Mouse (Mus musculus): ENCODE data around the gene Gapdhs. TPM values are rescaled to one million over a fixed set of nuclear protein-coding genes. Genes with fewer than 3 reads are reported as not detected.
"Not testable (repeated sequence)": the region's sequence is repeated elsewhere in the genome, so short reads cannot be mapped to it uniquely, and the experiment has no call there.

Gapdhs gene
- 0.68 and 1.1 TPM in 2 replicates for polyA plus RNA-seq (2015; fragmentation: Nextera tagmentation; extraction: Ambion mirVana)

DNA sequence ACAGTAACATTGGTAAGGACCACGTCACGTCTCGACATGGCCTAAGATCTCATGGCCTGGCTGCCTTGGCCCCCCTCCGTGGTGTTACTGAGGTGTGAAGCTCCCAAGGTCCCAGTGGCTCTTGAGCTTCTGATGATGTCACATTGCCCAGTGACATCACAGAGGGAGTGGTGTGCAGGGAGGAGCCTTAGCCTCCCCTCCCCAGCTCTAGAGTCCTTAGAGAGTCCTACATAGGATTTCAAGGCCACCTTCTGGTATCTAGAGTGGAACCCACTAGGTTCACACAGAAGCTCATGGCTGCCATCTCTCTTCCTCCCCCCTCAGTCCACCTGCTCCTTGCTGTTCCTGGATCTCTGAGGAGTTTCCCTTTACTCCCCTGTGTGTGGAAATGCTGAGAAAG, at the start of gene Gapdhs:
Gene Gapdhs, minus strand, starts transcription at position 65 of the 400 bp plus-strand sequence.
- no CpG with 5 or more reads among the region's 4 CpGs for WGBS
- H3K4me2 ChIP-seq (ENCODE audit: low read length); H3K9me3 ChIP-seq (ENCODE audit: control insufficient read depth, low read length); H3K4me1 ChIP-seq (replicated peaks; ENCODE audit: control insufficient read depth, insufficient read depth, low read length); H3K9ac ChIP-seq (replicated peaks; ENCODE audit: low read depth, low read length); ATAC-seq; H3K27me3 ChIP-seq (replicated peaks; ENCODE audit: control insufficient read depth, insufficient read depth, low read length); H3K4me3 ChIP-seq (replicated peaks; ENCODE audit: low read length); H3K36me3 ChIP-seq (ENCODE audit: control insufficient read depth, insufficient read depth); H3K27ac ChIP-seq (ENCODE audit: low read length): not testable (repeated sequence)

DNA sequence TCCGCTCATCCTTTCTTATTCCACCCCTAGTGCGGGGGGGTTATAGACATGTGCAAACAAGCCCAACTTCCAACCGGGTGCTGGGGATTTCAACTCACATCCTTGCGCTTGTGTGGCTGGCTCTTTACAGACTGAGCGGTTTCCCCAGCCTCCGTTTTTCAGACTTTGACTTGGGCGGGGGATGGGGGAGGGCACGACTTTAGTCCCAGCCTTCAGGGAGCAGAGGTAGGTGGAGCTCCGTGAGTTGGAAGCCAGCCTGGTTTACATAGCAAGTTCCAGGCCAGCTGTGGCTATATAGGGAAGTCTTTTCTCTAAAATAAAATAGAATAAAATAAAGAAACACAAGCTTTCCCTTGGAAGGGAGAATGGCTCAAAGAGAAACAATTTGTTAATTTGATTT, 48.4 kb upstream of the Gapdhs start:
- Histone ChIP-seq H3K4me1 (replicated peaks; ENCODE audit: control insufficient read depth, insufficient read depth, low read length) (no peaks in the 10 kb centered on the region), H3K9me3 (ENCODE audit: control insufficient read depth, low read length) (no peaks in the 10 kb centered on the region), H3K4me3 (replicated peaks; ENCODE audit: low read length) (no peak overlapping the region), H3K36me3 (ENCODE audit: control insufficient read depth, insufficient read depth) (no peaks in the 10 kb centered on the region), H3K9ac (replicated peaks; ENCODE audit: low read depth, low read length) (no peak overlapping the region), H3K4me2 (ENCODE audit: low read length) (no peak overlapping the region), H3K27ac (ENCODE audit: low read length) (no peak overlapping the region), H3K27me3 (replicated peaks; ENCODE audit: control insufficient read depth, insufficient read depth, low read length) (peaks cover 3% of the 10 kb centered on the region; the same call in 1 of the 2 replicates)
- no peak for ATAC-seq
- 32% methylated on average over 9 of the region's 9 CpGs for WGBS

- no peak overlapping the region for H3K9ac ChIP-seq (replicated peaks; ENCODE audit: low read depth, low read length)
- H3K9me3 ChIP-seq (ENCODE audit: control insufficient read depth, low read length) = no peaks in the 10 kb centered on the region
- H3K27ac ChIP-seq (ENCODE audit: low read length) = no peak overlapping the region
- no peak for ATAC-seq
- H3K36me3 ChIP-seq (ENCODE audit: control insufficient read depth, insufficient read depth) = no peaks in the 10 kb centered on the region
- H3K4me2 ChIP-seq (ENCODE audit: low read length) = no peak overlapping the region
- H3K27me3 ChIP-seq (replicated peaks; ENCODE audit: control insufficient read depth, insufficient read depth, low read length) = peaks cover 3% of the 10 kb centered on the region; the same call in 1 of the 2 replicates
- no peak overlapping the region for H3K4me3 ChIP-seq (replicated peaks; ENCODE audit: low read length)
- H3K4me1 ChIP-seq (replicated peaks; ENCODE audit: control insufficient read depth, insufficient read depth, low read length) = peaks cover 8% of the 10 kb centered on the region; the same call in 1 of the 2 replicates
- WGBS = 83% methylated on average over 10 of the region's 10 CpGs
Observed at GRCm38 (mm10) chr7:30790141-30790540, 46.7 kb upstream of the Gapdhs start.

- WGBS = 42% methylated on average over 15 of the region's 15 CpGs
- Histone ChIP-seq H3K27me3 (replicated peaks; ENCODE audit: control insufficient read depth, insufficient read depth, low read length) (peaks cover 3% of the 10 kb centered on the region; the same call in 1 of the 2 replicates), H3K4me3 (replicated peaks; ENCODE audit: low read length) (no peak within 1 kb of the TSS)
Observed at GRCm38 (mm10) chr7:30787377-30788022, 44.0 kb upstream of the Gapdhs start, which contains the start of gene Krtdap. TSS of gene Krtdap (plus strand) at chr7:30787896.

DNA sequence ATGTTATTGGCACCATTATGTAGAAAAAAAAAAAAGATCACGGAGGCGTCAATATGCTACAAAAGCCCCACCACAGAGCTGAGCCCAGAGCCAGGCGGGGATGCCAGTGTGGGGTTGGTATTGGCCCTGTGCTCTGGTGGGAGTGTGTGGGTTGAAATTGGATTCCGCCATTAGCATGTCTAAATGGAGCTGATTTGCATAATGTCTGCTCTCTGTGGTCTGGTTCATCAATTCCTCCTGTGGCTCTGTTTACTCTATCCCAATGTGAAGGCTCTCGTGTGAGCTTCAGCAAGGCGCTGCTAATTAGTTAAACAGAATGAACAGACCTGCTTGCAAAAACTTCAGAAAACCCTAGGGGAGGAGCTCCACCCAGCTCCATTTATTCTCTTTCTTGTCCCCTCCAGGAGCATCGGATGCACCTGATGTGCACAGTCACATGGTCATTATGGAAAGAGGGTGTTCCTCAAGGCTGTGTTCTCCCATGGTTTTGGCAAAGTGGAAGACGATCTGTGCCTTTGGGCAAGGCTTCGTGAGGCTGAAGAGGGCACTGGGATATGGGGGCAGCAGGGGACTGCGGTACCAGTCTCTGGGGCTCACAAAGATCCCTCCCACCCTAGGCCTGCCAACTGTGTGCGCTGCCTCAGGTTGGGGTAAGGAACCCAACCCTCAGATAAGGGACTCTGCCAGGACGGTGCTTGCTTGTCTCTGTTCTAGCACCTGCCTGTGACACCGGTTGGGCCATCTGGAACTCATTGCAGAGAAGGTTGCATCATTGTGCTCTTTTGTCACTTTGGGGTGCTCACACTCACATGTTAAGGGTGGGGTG, 42.5 kb upstream of the Gapdhs start:
- no peaks in the 10 kb centered on the region for H3K36me3 ChIP-seq (ENCODE audit: control insufficient read depth, insufficient read depth)
- H3K9me3 ChIP-seq (ENCODE audit: control insufficient read depth, low read length) = no peaks in the 10 kb centered on the region
- H3K9ac ChIP-seq (replicated peaks; ENCODE audit: low read depth, low read length) = no peak overlapping the region
- no peak overlapping the region for H3K4me2 ChIP-seq (ENCODE audit: low read length)
- H3K4me3 ChIP-seq (replicated peaks; ENCODE audit: low read length) = no peak overlapping the region
- H3K4me1 ChIP-seq (replicated peaks; ENCODE audit: control insufficient read depth, insufficient read depth, low read length) = peaks cover 8% of the 10 kb centered on the region; the same call in 1 of the 2 replicates
- H3K27me3 ChIP-seq (replicated peaks; ENCODE audit: control insufficient read depth, insufficient read depth, low read length) = peaks cover 3% of the 10 kb centered on the region; the same call in 1 of the 2 replicates
- no peak overlapping the region for H3K27ac ChIP-seq (ENCODE audit: low read length)
- peak; percentile 75 for ATAC-seq
- WGBS = 33% methylated on average over 13 of the region's 13 CpGs

More at GRCm38 (mm10) chr7:30787377-30788022, 44.0 kb upstream of the Gapdhs start, which contains the start of gene Krtdap:
- ATAC-seq = no peak
- Histone ChIP-seq H3K27ac (ENCODE audit: low read length) (no peak within 1 kb of the TSS), H3K4me1 (replicated peaks; ENCODE audit: control insufficient read depth, insufficient read depth, low read length) (peaks cover 8% of the 10 kb centered on the region; the same call in 1 of the 2 replicates), H3K9me3 (ENCODE audit: control insufficient read depth, low read length) (no peaks in the 10 kb centered on the region), H3K9ac (replicated peaks; ENCODE audit: low read depth, low read length) (no peak within 1 kb of the TSS), H3K4me2 (ENCODE audit: low read length) (no peak within 1 kb of the TSS), H3K36me3 (ENCODE audit: control insufficient read depth, insufficient read depth) (no peaks in the 10 kb centered on the region)

DNA sequence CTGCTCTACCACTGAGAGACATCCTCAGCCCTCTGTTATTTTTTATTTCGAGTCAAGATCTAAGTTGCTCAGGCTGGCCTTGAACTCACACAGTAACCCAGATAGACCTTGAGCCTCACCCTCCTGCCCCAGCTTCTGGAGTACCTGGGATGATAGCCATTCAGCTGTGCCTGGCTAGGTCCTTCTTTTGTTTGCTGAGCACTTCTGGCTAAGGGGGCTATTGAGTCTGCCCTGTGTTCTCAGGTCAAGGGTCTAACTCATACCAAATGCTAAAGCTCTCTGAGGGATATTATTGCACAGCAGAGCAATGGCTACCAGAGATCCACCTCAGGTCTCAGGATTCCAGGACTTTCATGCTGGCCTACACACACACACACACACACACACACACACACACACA, 41.7 kb upstream of the Gapdhs start:
- no peak overlapping the region for H3K4me3 ChIP-seq (replicated peaks; ENCODE audit: low read length)
- H3K36me3 ChIP-seq (ENCODE audit: control insufficient read depth, insufficient read depth) = no peaks in the 10 kb centered on the region
- H3K27ac ChIP-seq (ENCODE audit: low read length) = no peak overlapping the region
- no peak overlapping the region for H3K4me2 ChIP-seq (ENCODE audit: low read length)
- peaks cover 3% of the 10 kb centered on the region; the same call in 1 of the 2 replicates for H3K27me3 ChIP-seq (replicated peaks; ENCODE audit: control insufficient read depth, insufficient read depth, low read length)
- ATAC-seq = no peak
- 85% methylated on average over 1 of the region's 1 CpGs for whole genome bisulfite sequencing
- H3K4me1 ChIP-seq (replicated peaks; ENCODE audit: control insufficient read depth, insufficient read depth, low read length) = peaks cover 8% of the 10 kb centered on the region; the same call in 1 of the 2 replicates
- no peaks in the 10 kb centered on the region for H3K9me3 ChIP-seq (ENCODE audit: control insufficient read depth, low read length)
- no peak overlapping the region for H3K9ac ChIP-seq (replicated peaks; ENCODE audit: low read depth, low read length)

DNA sequence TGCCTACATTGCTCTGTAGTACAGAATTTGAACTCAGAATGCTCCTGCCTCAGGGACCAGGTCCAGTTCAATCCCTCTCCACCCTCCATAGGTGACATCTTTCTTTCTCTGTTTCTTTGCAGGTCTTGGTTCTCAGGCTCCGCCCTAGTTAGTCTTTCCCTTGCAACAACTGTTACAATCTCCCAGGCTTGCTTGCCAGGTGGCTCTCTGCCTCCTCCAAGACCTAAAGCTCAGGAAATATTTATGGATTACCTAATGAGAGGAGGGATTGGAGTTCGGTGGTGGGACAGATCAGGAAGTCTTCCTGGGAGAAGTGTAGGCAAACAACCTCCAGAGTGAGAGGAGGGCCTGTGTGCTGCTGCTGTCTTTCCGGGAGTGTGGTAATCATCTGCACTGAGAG, 39.2 kb upstream of the Gapdhs start:
- H3K4me2 ChIP-seq (ENCODE audit: low read length) = no peak overlapping the region
- H3K36me3 ChIP-seq (ENCODE audit: control insufficient read depth, insufficient read depth) = no peaks in the 10 kb centered on the region
- H3K4me3 ChIP-seq (replicated peaks; ENCODE audit: low read length) = no peak overlapping the region
- H3K27ac ChIP-seq (ENCODE audit: low read length) = no peak overlapping the region
- 87% methylated on average over 3 of the region's 3 CpGs for WGBS
- no peaks in the 10 kb centered on the region for H3K9me3 ChIP-seq (ENCODE audit: control insufficient read depth, low read length)
- no peaks in the 10 kb centered on the region; the same call in 1 of the 2 replicates for H3K27me3 ChIP-seq (replicated peaks; ENCODE audit: control insufficient read depth, insufficient read depth, low read length)
- no peak overlapping the region for H3K9ac ChIP-seq (replicated peaks; ENCODE audit: low read depth, low read length)
- H3K4me1 ChIP-seq (replicated peaks; ENCODE audit: control insufficient read depth, insufficient read depth, low read length) = peaks cover 8% of the 10 kb centered on the region; the same call in 1 of the 2 replicates
- ATAC-seq = no peak

- Histone ChIP-seq H3K9me3 (ENCODE audit: control insufficient read depth, low read length) (no peaks in the 10 kb centered on the region), H3K9ac (replicated peaks; ENCODE audit: low read depth, low read length) (no peak overlapping the region), H3K27me3 (replicated peaks; ENCODE audit: control insufficient read depth, insufficient read depth, low read length) (no peaks in the 10 kb centered on the region), H3K4me2 (ENCODE audit: low read length) (no peak overlapping the region), H3K36me3 (ENCODE audit: control insufficient read depth, insufficient read depth) (no peaks in the 10 kb centered on the region), H3K4me3 (replicated peaks; ENCODE audit: low read length) (no peak overlapping the region), H3K4me1 (replicated peaks; ENCODE audit: control insufficient read depth, insufficient read depth, low read length) (peaks cover 8% of the 10 kb centered on the region; the same call in 1 of the 2 replicates), H3K27ac (ENCODE audit: low read length) (no peak overlapping the region)
- ATAC-seq = no peak
- WGBS = 73% methylated on average over 4 of the region's 4 CpGs
Observed at GRCm38 (mm10) chr7:30781792-30782191, 38.3 kb upstream of the Gapdhs start.

- no peak overlapping the region for H3K4me3 ChIP-seq (replicated peaks; ENCODE audit: low read length)
- no peaks in the 10 kb centered on the region for H3K9me3 ChIP-seq (ENCODE audit: control insufficient read depth, low read length)
- WGBS = 89% methylated on average over 1 of the region's 1 CpGs
- H3K27ac ChIP-seq (ENCODE audit: low read length) = no peak overlapping the region
- ATAC-seq = no peak
- H3K4me2 ChIP-seq (ENCODE audit: low read length) = no peak overlapping the region
- H3K27me3 ChIP-seq (replicated peaks; ENCODE audit: control insufficient read depth, insufficient read depth, low read length) = no peaks in the 10 kb centered on the region
- H3K36me3 ChIP-seq (ENCODE audit: control insufficient read depth, insufficient read depth) = no peaks in the 10 kb centered on the region
- H3K9ac ChIP-seq (replicated peaks; ENCODE audit: low read depth, low read length) = no peak overlapping the region
- no peaks in the 10 kb centered on the region for H3K4me1 ChIP-seq (replicated peaks; ENCODE audit: control insufficient read depth, insufficient read depth, low read length)
Observed at GRCm38 (mm10) chr7:30777911-30778310, 34.4 kb upstream of the Gapdhs start.

All from forebrain, embryonic 16.5 days (tissue).